Mouse (Mus musculus): ENCODE measurements around the gene Il23a.

GRCm38 (mm10) chr10:128271883-128272282 lies 26.7 kb downstream of the Il23a start:
- TF ChIP-seq MAFK (IDR thresholded peaks at IDR 0.05; ENCODE audit: insufficient read depth, low read depth, low read length) (no peak), HCFC1 (IDR thresholded peaks at IDR 0.05; ENCODE audit: borderline replicate concordance, insufficient read depth, low read length) (no peak)
